Mouse (Mus musculus) erythroblast, embryonic 14.5 days (primary cell): ENCODE results near the gene Tldc1. TPM values are rescaled to one million over a fixed set of nuclear protein-coding genes. Genes with fewer than 3 reads are reported as not detected.

Experiments used
- H3K27me3 ChIP-seq: 2 replicates; pipeline ENCODE4 v1.6.1; 2012; ENCODE audit warnings: inconsistent platforms; ENCODE audit not compliant: control insufficient read depth
- H3K36me3 ChIP-seq: 2 replicates; pipeline ENCODE4 v1.6.1; 2012; ENCODE audit warnings: mild to moderate bottlenecking, inconsistent platforms; ENCODE audit not compliant: control insufficient read depth
- H3K4me1 ChIP-seq: 2 replicates; pipeline ENCODE4 v1.6.1; 2012; ENCODE audit warnings: inconsistent platforms; ENCODE audit not compliant: control insufficient read depth
- H3K4me3 ChIP-seq: replicated peaks from 2 replicates; pipeline ENCODE3; 2012; ENCODE audit warnings: moderate library complexity, mild to moderate bottlenecking, inconsistent platforms
- H3K9me3 ChIP-seq: 2 replicates; pipeline ENCODE4 v1.6.1; 2012; ENCODE audit warnings: low read length, inconsistent platforms, mixed read lengths; ENCODE audit not compliant: control insufficient read depth
- GATA1 ChIP-seq: IDR thresholded peaks from 2 replicates; pipeline ENCODE4 v1.6.1; 2012; ENCODE audit warnings: low read length, inconsistent platforms, mixed read lengths
- TAL1 ChIP-seq: IDR thresholded peaks from 3 replicates; pipeline ENCODE4 v1.6.1; 2012; ENCODE audit warnings: low read length, inconsistent platforms, mixed read lengths
- polyA plus RNA-seq: library from polyadenylated mRNA; stranded (reverse); fragments of >175 nt; gene quantifications from 2 replicates; pipeline ENCODE4 v1.2.3, GENCODE M21; 2012

The Tldc1 gene
- polyA plus RNA-seq, 1 experiment, result 0.09 TPM

DNA sequence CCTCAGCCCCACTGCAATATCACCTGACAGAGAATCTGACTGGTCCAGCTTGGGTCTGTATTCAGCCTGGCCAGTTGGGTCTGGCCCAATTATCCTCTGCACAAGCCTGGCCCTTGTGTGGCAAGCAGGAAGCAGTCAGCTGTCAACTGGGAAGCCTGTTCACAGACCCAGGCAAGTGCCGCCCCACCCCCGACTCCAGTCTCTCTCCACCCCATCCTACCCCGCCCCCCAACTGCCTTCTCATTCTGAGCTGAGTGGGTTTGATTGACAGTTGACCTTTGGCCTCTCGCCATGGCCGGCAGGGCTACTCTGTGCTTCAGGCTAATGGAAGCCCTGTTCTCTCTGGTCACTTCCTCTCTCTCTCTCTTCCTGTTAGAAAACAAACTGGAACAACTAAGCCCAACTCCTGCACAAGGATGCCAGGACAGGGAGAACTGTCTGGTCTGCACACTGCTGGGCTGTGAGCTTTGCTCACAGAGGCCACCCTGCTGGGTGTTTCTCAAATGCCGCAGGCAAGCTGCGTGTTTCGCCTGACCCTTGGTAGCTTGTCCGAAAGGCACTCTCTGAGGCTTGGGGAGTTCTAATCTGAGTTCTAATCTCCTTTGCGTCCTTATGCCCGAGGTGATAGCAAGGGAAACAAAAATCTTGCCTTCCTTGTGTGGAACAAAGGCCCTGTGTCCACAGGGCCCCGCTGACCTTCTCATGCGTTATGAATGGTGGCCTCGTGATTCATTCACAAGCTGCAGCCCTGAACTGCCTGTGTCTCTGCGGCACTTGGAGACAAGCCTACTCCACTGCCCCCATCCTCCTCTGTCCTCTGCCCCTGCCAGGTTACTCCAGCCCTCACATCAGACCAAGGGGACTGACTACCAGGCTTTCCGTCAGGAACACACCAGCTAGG is 13.8 kb upstream of the Tldc1 start:
- no peaks in the 10 kb centered on the region; the same call in none of the 2 replicates for H3K4me1 ChIP-seq
- no peak overlapping the region for H3K4me3 ChIP-seq
- no peaks in the 10 kb centered on the region for H3K36me3 ChIP-seq
- TF ChIP-seq GATA1 (no peak), TAL1 (no peak)
- no peaks in the 10 kb centered on the region for H3K9me3 ChIP-seq
- no peaks in the 10 kb centered on the region for H3K27me3 ChIP-seq

- Histone ChIP-seq H3K9me3 (no peaks in the 10 kb centered on the region), H3K4me1 (peaks cover 2% of the 10 kb centered on the region), H3K27me3 (no peaks in the 10 kb centered on the region), H3K36me3 (no peaks in the 10 kb centered on the region), H3K4me3 (no peak overlapping the region)
- no peak for TF ChIP-seq GATA1
- no peak for TF ChIP-seq TAL1
These were observed 11.4 kb upstream of the Tldc1 start for GRCm38 (mm10) chr8:119789581-119789980.

DNA sequence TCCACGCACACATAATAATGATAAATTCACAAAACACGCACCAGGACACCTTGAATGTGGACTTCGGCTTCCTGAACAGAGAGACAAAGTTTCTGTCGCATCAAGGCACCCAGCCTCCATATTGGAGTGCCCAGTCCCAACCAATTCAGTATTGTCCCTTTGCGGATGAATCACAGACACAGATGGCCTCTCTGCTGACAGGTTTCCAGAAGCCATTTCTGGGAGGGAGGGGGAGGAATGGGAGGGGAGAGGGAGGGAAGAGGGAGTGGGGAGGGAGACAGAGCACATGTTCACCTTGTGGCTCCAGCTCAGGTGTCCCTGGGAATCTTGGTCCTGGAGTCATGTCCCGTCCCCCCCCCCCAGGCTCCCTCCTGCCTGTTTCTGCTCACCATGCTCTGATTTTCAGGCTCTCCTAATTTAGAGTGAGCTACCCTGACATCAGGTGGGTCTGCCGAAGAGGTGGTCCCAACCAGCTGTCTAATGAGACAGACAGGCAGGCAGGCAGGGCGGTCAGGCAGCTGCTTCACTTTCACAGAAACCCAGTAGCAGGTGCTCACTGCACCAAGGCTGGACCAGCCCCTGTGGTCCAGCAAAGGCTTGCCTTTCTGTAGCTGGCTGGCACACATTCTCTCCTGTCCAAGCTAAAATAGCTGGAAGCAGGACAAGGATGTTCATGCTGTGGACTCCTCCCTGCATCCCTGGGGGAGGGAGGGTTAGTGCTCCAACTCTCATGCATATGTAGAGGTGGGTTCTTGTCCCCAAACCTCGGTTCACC is 10.6 kb upstream of the Tldc1 start:
- Histone ChIP-seq H3K9me3 (no peaks in the 10 kb centered on the region), H3K27me3 (no peaks in the 10 kb centered on the region), H3K4me3 (no peak overlapping the region), H3K36me3 (no peaks in the 10 kb centered on the region), H3K4me1 (peaks cover 2% of the 10 kb centered on the region)
- no peak for TF ChIP-seq GATA1
- TF ChIP-seq TAL1, result no peak

- Histone ChIP-seq H3K4me1 (peaks cover 2% of the 10 kb centered on the region), H3K9me3 (no peaks in the 10 kb centered on the region), H3K4me3 (no peak overlapping the region), H3K36me3 (no peaks in the 10 kb centered on the region), H3K27me3 (no peaks in the 10 kb centered on the region)
- TF ChIP-seq GATA1, result no peak
- TF ChIP-seq TAL1, result no peak
These were observed 9.1 kb upstream of the Tldc1 start for GRCm38 (mm10) chr8:119787341-119787740.

GRCm38 (mm10) chr8:119786871-119787270 is 8.7 kb upstream of the Tldc1 start:
- H3K9me3 ChIP-seq, result no peaks in the 10 kb centered on the region
- no peaks in the 10 kb centered on the region for H3K27me3 ChIP-seq
- peaks cover 2% of the 10 kb centered on the region for H3K4me1 ChIP-seq
- no peaks in the 10 kb centered on the region for H3K36me3 ChIP-seq
- TF ChIP-seq GATA1, result no peak
- TF ChIP-seq TAL1, result no peak
- H3K4me3 ChIP-seq, result no peak overlapping the region

DNA sequence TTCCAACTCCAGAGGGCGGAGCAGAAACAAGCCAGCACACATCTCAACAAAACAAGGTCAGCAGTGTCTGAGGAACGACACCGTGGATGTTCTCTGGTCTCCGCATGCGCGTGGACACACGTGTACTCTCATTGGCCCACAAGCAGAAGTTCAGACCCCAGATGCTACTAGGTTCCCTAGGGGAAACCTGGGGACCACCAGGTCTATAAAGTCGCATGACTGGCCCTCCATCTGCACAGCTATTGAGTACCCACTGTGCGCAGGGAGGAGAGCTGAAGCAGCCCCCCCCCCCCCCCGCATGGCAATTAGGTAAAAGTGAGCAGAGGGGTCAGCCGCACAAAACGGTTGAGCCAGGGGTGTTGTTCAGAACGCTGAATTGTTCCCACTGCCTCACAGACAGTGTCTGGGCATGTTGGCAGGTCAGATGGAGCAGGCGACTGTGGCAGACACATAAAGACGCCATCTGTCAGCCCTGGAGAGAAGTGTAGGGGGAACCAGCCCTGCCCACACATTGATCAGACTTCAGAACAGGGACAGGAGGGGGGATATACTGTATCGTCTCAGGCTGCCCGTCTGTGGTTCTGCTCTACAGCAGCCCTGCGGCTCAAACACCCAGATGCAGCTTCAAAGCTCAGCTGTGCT is 7.7 kb upstream of the Tldc1 start:
- H3K4me3 ChIP-seq, result no peak overlapping the region

DNA sequence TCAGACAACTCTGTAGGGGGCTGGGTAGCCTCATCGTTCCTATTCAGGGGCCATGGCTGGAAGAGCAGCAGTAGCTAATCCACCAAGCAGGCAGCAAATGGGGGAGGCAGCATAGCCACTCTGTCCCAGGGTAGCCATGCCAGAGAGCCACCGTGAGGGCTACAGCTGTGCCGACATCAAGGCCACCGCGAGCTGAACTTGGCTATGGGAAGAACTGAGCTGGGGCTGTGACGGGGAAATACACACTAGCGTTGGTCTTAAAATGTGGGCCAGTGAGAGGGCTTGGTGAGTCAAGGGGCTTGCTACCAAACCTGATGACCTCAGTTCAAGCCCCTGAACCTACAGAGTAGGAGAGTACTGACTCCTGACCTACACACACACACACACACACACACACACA is 6.5 kb upstream of the Tldc1 start:
- no peak overlapping the region for H3K4me3 ChIP-seq
- peaks cover 7% of the 10 kb centered on the region for H3K4me1 ChIP-seq
- H3K27me3 ChIP-seq, result no peaks in the 10 kb centered on the region
- TF ChIP-seq TAL1, result no peak
- TF ChIP-seq GATA1, result no peak
- H3K36me3 ChIP-seq, result no peaks in the 10 kb centered on the region
- no peaks in the 10 kb centered on the region for H3K9me3 ChIP-seq

More for the DNA sequence above, 7.7 kb upstream of the Tldc1 start:
- Histone ChIP-seq H3K9me3 (no peaks in the 10 kb centered on the region), H3K36me3 (no peaks in the 10 kb centered on the region), H3K4me1 (peaks cover 7% of the 10 kb centered on the region), H3K27me3 (no peaks in the 10 kb centered on the region)
- TF ChIP-seq GATA1, result no peak

DNA sequence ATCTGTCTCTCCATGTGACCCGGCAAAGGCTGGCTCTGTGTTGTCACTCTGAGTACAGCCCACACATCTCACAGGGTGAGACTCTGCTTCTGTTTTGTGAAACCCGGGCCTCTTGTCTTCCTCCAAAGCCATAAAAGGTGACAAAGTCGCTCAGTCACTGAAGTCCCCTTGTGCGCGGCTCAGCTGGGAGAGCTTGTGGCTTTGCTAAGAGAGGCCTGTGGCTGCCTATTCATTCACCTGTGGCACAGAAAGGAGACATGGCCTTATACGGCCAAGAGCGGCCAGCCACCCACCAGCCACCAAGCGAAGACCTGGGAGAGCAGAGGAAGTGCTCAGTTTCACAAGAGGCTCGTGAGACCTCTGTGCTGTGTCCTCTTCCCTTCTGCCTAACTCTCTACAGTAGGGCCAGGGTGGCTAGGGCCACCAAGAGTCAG is 5.9 kb upstream of the Tldc1 start:
- Histone ChIP-seq H3K4me1 (peaks cover 8% of the 10 kb centered on the region), H3K36me3 (no peaks in the 10 kb centered on the region), H3K4me3 (no peak overlapping the region), H3K27me3 (no peaks in the 10 kb centered on the region), H3K9me3 (no peaks in the 10 kb centered on the region)
- TF ChIP-seq TAL1 (no peak), GATA1 (no peak)

GRCm38 (mm10) chr8:119783579-119783978 is 5.4 kb upstream of the Tldc1 start:
- Histone ChIP-seq H3K4me1 (peaks cover 13% of the 10 kb centered on the region), H3K9me3 (no peaks in the 10 kb centered on the region), H3K4me3 (no peak overlapping the region), H3K36me3 (no peaks in the 10 kb centered on the region), H3K27me3 (no peaks in the 10 kb centered on the region)
- no peak for TF ChIP-seq GATA1
- no peak for TF ChIP-seq TAL1
